Mouse (Mus musculus) myocyte (in vitro differentiated cells): ENCODE measurements around the gene Gnl2.

Experiments used
- CEBPB ChIP-seq: IDR thresholded peaks from 2 replicates; pipeline ENCODE4 v1.6.1; 2011; ENCODE audit warnings: mild to moderate bottlenecking, moderate library complexity; ENCODE audit not compliant: poor library complexity, insufficient read depth, severe bottlenecking
- E2F4 ChIP-seq: IDR thresholded peaks from one replicate; pipeline ENCODE4 v1.6.1; 2011; ENCODE audit warnings: mild to moderate bottlenecking, control low read depth, moderate library complexity; ENCODE audit not compliant: insufficient read depth
- MAX ChIP-seq: IDR thresholded peaks from one replicate; pipeline ENCODE4 v1.6.1; 2011; ENCODE audit warnings: low read depth, mild to moderate bottlenecking, control low read depth
- MYOD1 ChIP-seq, 3 experiments: IDR thresholded peaks; one replicate each; pipeline ENCODE4 v1.6.1; 2011; ENCODE audit warnings: control low read depth in 2 of 3, low read depth in 2 of 3, mild to moderate bottlenecking in 2 of 3, moderate library complexity in 1 of 3; ENCODE audit not compliant: insufficient read length in 2 of 3, control insufficient read depth in 1 of 3
- MYOG ChIP-seq, 3 experiments: IDR thresholded peaks; one replicate each; pipeline ENCODE4 v1.6.1; 2011; ENCODE audit warnings: control low read depth in 2 of 3, low read depth in 2 of 3, mild to moderate bottlenecking in 2 of 3; ENCODE audit not compliant: insufficient read length in 2 of 3, control insufficient read depth in 1 of 3, insufficient read depth in 1 of 3
- POLR2A ChIP-seq: IDR thresholded peaks from one replicate; pipeline ENCODE4 v1.6.1; 2011; ENCODE audit warnings: low read depth, mild to moderate bottlenecking, control low read depth, moderate library complexity; ENCODE audit not compliant: insufficient read length
- POLR2AphosphoS2 ChIP-seq: IDR thresholded peaks from one replicate; pipeline ENCODE4 v1.6.1; 2011; ENCODE audit warnings: low read depth, control low read depth; ENCODE audit not compliant: insufficient read length
- REST ChIP-seq: IDR thresholded peaks from one replicate; pipeline ENCODE4 v1.6.1; 2011; ENCODE audit warnings: mild to moderate bottlenecking, control low read depth, moderate library complexity; ENCODE audit not compliant: insufficient read depth, insufficient read length
- SRF ChIP-seq: IDR thresholded peaks from one replicate; pipeline ENCODE4 v1.6.1; 2011; ENCODE audit warnings: low read depth; ENCODE audit not compliant: control insufficient read depth, insufficient read length
- TCF12 ChIP-seq: IDR thresholded peaks from one replicate; pipeline ENCODE4 v1.6.1; 2011; ENCODE audit warnings: mild to moderate bottlenecking, control low read depth; ENCODE audit not compliant: poor library complexity, insufficient read depth, severe bottlenecking
- TCF3 ChIP-seq: IDR thresholded peaks from one replicate; pipeline ENCODE4 v1.6.1; 2011; ENCODE audit warnings: low read depth, control low read depth; ENCODE audit not compliant: insufficient read length
- USF1 ChIP-seq: IDR thresholded peaks from one replicate; pipeline ENCODE4 v1.6.1; 2011; ENCODE audit warnings: low read depth, mild to moderate bottlenecking, control low read depth, moderate library complexity

DNA sequence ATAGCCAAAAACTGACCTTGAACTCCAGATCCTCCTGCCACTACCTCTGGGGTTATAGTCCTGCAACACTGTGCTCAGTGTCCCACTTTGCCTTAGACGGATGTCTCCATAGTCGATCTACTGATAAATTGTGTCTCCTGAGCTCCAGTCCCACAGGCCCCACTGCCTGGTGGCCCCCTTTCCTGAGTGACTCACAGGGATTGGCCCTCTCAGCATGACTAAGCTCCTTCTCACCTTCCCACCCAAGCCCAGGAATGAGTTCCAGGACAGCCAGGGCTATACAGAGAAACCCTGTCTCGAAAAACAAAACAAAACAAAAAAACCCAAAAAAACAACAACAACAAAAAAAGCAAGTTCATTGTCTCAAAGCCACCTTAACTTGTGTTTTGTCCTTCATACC, 16.8 kb upstream of the Gnl2 start:
- TF ChIP-seq POLR2A, result no peak
- TF ChIP-seq MYOG (IDR thresholded peaks at IDR 0.05; ENCODE audit: control insufficient read depth in 1 of 3, insufficient read depth in 1 of 3, insufficient read length in 2 of 3, low read depth in 2 of 3), result no peak
- no peak for TF ChIP-seq CEBPB
- no peak for TF ChIP-seq MYOD1 (IDR thresholded peaks at IDR 0.05; ENCODE audit: control insufficient read depth in 1 of 3, insufficient read length in 2 of 3, low read depth in 2 of 3)
- no peak for TF ChIP-seq MAX
- no peak for TF ChIP-seq TCF3
- TF ChIP-seq E2F4, result no peak
- TF ChIP-seq USF1, result no peak
- TF ChIP-seq SRF, result no peak
- no peak for TF ChIP-seq POLR2AphosphoS2
- TF ChIP-seq TCF12, result no peak
- TF ChIP-seq REST, result no peak
